Mouse (Mus musculus) kidney, postnatal 4 days (tissue): ENCODE measurements at regions not wholly inside any gene's neighbourhood (a gene's known extent, or its start where the extent isn't known, plus 50 kb on each side); places are given as distances from the start of the nearest gene placed in this dataset.

ENCODE experiments used
- DNase-seq, 2 experiments: peaks; one replicate each; pipeline ENCODE4 v3.0.0; 2021; ENCODE audit warnings: mixed read lengths in 2 of 2

GRCm38 (mm10) chr12:59589354-59589753 lies 369.8 kb upstream of the Fbxo33 start:
- DNase-seq: no peak

GRCm38 (mm10) chr12:59582587-59582986 lies 363.1 kb upstream of the Fbxo33 start:
- no peak for DNase-seq

GRCm38 (mm10) chr12:59579694-59580093 lies 360.2 kb upstream of the Fbxo33 start:
- no peak for DNase-seq

- DNase-seq: no peak
These were observed 344.4 kb upstream of the Fbxo33 start for GRCm38 (mm10) chr12:59563960-59564359.

GRCm38 (mm10) chr12:59539788-59540187 lies 320.3 kb upstream of the Fbxo33 start:
- DNase-seq: no peak

GRCm38 (mm10) chr12:59530521-59530920 lies 311.0 kb upstream of the Fbxo33 start:
- no peak for DNase-seq

- no peak for DNase-seq
These were observed 303.8 kb upstream of the Fbxo33 start for GRCm38 (mm10) chr12:59523368-59523767.

GRCm38 (mm10) chr12:59521946-59522345 lies 302.4 kb upstream of the Fbxo33 start:
- DNase-seq: no peak

GRCm38 (mm10) chr12:59509857-59510256 lies 290.3 kb upstream of the Fbxo33 start:
- DNase-seq: peak; percentile 4 to 5

- DNase-seq: no peak
These were observed 289.6 kb upstream of the Fbxo33 start for GRCm38 (mm10) chr12:59509175-59509574.

GRCm38 (mm10) chr12:59507431-59507830 lies 287.9 kb upstream of the Fbxo33 start:
- DNase-seq: no peak

- no peak for DNase-seq
These were observed 277.9 kb upstream of the Fbxo33 start for GRCm38 (mm10) chr12:59497434-59497833.

GRCm38 (mm10) chr12:59488019-59488418 lies 268.5 kb upstream of the Fbxo33 start:
- no peak for DNase-seq

GRCm38 (mm10) chr12:59487507-59487906 lies 268.0 kb upstream of the Fbxo33 start:
- DNase-seq: no peak

GRCm38 (mm10) chr12:59460997-59461961 lies 241.8 kb upstream of the Fbxo33 start:
- DNase-seq: no peak

GRCm38 (mm10) chr12:59456175-59456851 lies 236.8 kb upstream of the Fbxo33 start:
- DNase-seq: no peak

GRCm38 (mm10) chr12:59415051-59415450 lies 195.5 kb upstream of the Fbxo33 start:
- no peak for DNase-seq

GRCm38 (mm10) chr12:59411491-59411890 lies 192.0 kb upstream of the Fbxo33 start:
- no peak for DNase-seq

GRCm38 (mm10) chr12:59391103-59391502 lies 171.6 kb upstream of the Fbxo33 start:
- DNase-seq: no peak

GRCm38 (mm10) chr12:59382812-59383211 lies 163.3 kb upstream of the Fbxo33 start:
- DNase-seq: peak; percentile 48 to 58

- DNase-seq: no peak
These were observed 122.1 kb upstream of the Fbxo33 start for GRCm38 (mm10) chr12:59341586-59341985.

GRCm38 (mm10) chr12:59330753-59331152 lies 111.2 kb upstream of the Fbxo33 start:
- no peak for DNase-seq

- no peak for DNase-seq
These were observed 93.2 kb upstream of the Fbxo33 start for GRCm38 (mm10) chr12:59312703-59313102.

- DNase-seq: no peak
These were observed 88.4 kb upstream of the Fbxo33 start for GRCm38 (mm10) chr12:59307958-59308357.
